Mouse (Mus musculus): ENCODE results near the gene Igsf8. TPM values are rescaled to one million over a fixed set of nuclear protein-coding genes. Genes with fewer than 3 reads are reported as not detected.

The Igsf8 gene
- polyA plus RNA-seq, 1 experiment from 2014 or later, result 12.8 TPM

GRCm38 (mm10) chr1:172308409-172308808 is 47.0 kb downstream of the Igsf8 start:
- ATAC-seq (no peak), DNase-seq (no peak)
- Histone ChIP-seq H3K27me3 (ENCODE audit: insufficient read depth, low read length) (no peaks in the 10 kb centered on the region), H3K9me3 (ENCODE audit: low read length) (no peaks in the 10 kb centered on the region), H3K9ac (replicated peaks) (peak overlapping the region; percentile 50), H3K4me2 (ENCODE audit: low read depth, low read length) (no peak overlapping the region), H3K4me1 (ENCODE audit: insufficient read depth) (peaks cover 44% of the 10 kb centered on the region), H3K4me3 (ENCODE audit: low read depth, low read length) (no peak overlapping the region), H3K27ac (ENCODE audit: low read depth) (peak overlapping the region; percentile 82), H3K36me3 (replicated peaks; ENCODE audit: insufficient read depth, low read length) (no peaks in the 10 kb centered on the region)
- 90% methylated on average over 1 of the region's 1 CpGs for WGBS (ENCODE audit: insufficient replicate concordance)
- TF ChIP-seq EP300 (IDR thresholded peaks at IDR 0.05; ENCODE audit: low read depth) (no peak), CTCF (IDR thresholded peaks at IDR 0.05; ENCODE audit: low read depth) (no peak)

DNA sequence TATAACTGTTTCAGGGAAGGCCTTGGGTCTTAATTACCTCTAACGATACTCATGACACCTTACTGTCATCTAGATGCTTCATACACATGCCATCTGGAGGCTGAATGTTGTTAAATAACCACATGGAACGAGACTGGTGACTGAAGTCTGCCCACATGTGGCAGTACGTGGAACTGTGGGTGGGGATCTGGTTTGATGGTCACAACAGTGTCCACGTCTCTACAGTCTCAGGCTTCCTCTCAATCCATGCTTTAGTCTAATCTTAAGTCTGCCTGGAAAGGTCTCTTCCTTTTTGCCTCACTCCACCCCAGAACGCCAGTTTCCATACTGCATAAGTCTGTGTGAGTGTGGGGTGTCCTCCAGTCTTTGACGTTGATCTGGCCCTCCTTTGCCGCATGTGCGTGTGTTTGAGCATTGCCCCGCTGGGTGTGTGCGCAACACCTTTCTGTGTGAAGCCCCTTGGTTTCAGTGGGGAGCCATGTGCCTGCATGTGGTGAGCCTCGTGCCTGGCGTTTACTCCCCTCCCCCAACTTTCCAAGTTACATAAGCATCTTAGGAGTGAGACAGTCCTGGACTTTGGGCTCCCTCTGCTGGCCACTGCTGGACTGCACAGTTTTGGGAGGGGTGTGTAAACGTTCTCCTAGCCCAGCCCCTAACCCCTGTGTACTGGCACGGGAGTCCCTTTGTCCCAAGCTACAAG is 48.4 kb downstream of the Igsf8 start:
- DNase-seq (peak; percentile 90), ATAC-seq (peak; percentile 47)
- peak overlapping the region; percentile 70 for H3K4me2 ChIP-seq (ENCODE audit: low read depth, low read length)
- H3K27me3 ChIP-seq (ENCODE audit: insufficient read depth, low read length), result no peaks in the 10 kb centered on the region
- peak overlapping the region; percentile 86 for H3K27ac ChIP-seq (ENCODE audit: low read depth)
- no peaks in the 10 kb centered on the region for H3K9me3 ChIP-seq (ENCODE audit: low read length)
- WGBS (ENCODE audit: insufficient replicate concordance), result under 1% methylated on average over 14 of the region's 14 CpGs
- TF ChIP-seq CTCF (IDR thresholded peaks at IDR 0.05; ENCODE audit: low read depth) (peak; percentile 95), EP300 (IDR thresholded peaks at IDR 0.05; ENCODE audit: low read depth) (peak; percentile 71; the same call in 1 of the 2 replicates)
- H3K4me1 ChIP-seq (ENCODE audit: insufficient read depth), result peaks cover 42% of the 10 kb centered on the region
- peak overlapping the region; percentile 27 for H3K4me3 ChIP-seq (ENCODE audit: low read depth, low read length)
- peak overlapping the region; percentile 45 for H3K9ac ChIP-seq (replicated peaks)
- H3K36me3 ChIP-seq (replicated peaks; ENCODE audit: insufficient read depth, low read length), result no peaks in the 10 kb centered on the region

- H3K4me2 ChIP-seq (ENCODE audit: low read depth, low read length), result peak overlapping the region; percentile 94
- TF ChIP-seq CTCF (IDR thresholded peaks at IDR 0.05; ENCODE audit: low read depth) (no peak), EP300 (IDR thresholded peaks at IDR 0.05; ENCODE audit: low read depth) (no peak)
- peaks cover 33% of the 10 kb centered on the region for H3K4me1 ChIP-seq (ENCODE audit: insufficient read depth)
- peak overlapping the region; percentile 86 for H3K27ac ChIP-seq (ENCODE audit: low read depth)
- H3K4me3 ChIP-seq (ENCODE audit: low read depth, low read length), result peak overlapping the region; percentile 73
- H3K9ac ChIP-seq (replicated peaks), result peak overlapping the region; percentile 52
- ATAC-seq (peak; percentile 31), DNase-seq (peak; percentile 59)
- H3K9me3 ChIP-seq (ENCODE audit: low read length), result no peaks in the 10 kb centered on the region
- under 1% methylated on average over 22 of the region's 23 CpGs for WGBS (ENCODE audit: insufficient replicate concordance)
- H3K27me3 ChIP-seq (ENCODE audit: insufficient read depth, low read length), result no peaks in the 10 kb centered on the region
- no peaks in the 10 kb centered on the region for H3K36me3 ChIP-seq (replicated peaks; ENCODE audit: insufficient read depth, low read length)
These were observed 49.9 kb downstream of the Igsf8 start for GRCm38 (mm10) chr1:172311248-172311906.

DNA sequence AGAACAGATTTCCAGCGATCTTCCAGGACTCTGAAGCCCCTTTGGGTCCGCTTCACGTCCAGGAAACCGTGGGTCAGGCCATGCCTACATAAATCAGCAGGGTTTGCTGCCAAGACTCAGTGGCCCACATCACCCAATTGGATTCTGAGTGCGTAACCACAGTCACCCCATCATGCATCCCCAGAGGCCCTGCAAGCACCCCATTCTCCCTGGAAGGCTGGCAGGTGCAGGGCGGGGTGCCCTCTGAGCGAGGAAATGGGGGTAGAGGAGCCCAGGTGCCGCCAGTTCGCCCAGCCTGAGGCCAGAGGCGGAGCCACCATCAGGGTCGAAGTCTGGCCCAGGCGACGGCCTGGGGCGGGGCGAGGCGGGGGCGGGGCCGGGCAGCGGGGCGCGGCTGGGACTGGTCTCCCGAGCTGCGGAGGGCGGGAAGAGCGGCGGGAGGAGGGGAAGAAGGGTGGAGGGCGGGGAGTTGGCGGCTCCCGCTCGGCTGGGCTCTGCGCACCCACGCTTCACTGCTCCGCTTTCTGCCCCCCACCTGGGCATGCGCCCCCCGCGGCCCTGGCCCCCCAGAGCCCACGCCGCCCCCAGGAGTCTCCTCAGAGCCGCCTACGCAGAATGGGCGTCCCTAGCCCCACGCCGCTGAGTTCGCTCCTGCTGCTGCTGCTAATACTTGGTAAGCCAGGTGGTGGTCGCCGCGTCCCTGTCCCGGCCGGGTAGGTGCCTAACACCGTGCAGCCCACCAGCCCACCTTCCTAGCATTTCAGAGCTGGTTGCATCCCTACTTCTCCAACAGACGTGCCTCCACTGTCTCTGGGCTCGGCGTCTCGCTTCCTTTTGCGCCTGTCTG is 50.7 kb downstream of the Igsf8 start:
- Histone ChIP-seq H3K4me3 (ENCODE audit: low read depth, low read length) (peak overlapping the region; percentile 73), H3K9ac (replicated peaks) (peak overlapping the region; percentile 70), H3K27ac (ENCODE audit: low read depth) (peak overlapping the region; percentile 86), H3K27me3 (ENCODE audit: insufficient read depth, low read length) (no peaks in the 10 kb centered on the region), H3K36me3 (replicated peaks; ENCODE audit: insufficient read depth, low read length) (no peaks in the 10 kb centered on the region), H3K9me3 (ENCODE audit: low read length) (no peaks in the 10 kb centered on the region), H3K4me1 (ENCODE audit: insufficient read depth) (peaks cover 31% of the 10 kb centered on the region), H3K4me2 (ENCODE audit: low read depth, low read length) (peak overlapping the region; percentile 94)
- ATAC-seq (peak; percentile 77), DNase-seq (peak; percentile 97)
- under 1% methylated on average over 37 of the region's 55 CpGs for WGBS (ENCODE audit: insufficient replicate concordance)
- TF ChIP-seq EP300 (IDR thresholded peaks at IDR 0.05; ENCODE audit: low read depth) (no peak), CTCF (IDR thresholded peaks at IDR 0.05; ENCODE audit: low read depth) (no peak)

DNA sequence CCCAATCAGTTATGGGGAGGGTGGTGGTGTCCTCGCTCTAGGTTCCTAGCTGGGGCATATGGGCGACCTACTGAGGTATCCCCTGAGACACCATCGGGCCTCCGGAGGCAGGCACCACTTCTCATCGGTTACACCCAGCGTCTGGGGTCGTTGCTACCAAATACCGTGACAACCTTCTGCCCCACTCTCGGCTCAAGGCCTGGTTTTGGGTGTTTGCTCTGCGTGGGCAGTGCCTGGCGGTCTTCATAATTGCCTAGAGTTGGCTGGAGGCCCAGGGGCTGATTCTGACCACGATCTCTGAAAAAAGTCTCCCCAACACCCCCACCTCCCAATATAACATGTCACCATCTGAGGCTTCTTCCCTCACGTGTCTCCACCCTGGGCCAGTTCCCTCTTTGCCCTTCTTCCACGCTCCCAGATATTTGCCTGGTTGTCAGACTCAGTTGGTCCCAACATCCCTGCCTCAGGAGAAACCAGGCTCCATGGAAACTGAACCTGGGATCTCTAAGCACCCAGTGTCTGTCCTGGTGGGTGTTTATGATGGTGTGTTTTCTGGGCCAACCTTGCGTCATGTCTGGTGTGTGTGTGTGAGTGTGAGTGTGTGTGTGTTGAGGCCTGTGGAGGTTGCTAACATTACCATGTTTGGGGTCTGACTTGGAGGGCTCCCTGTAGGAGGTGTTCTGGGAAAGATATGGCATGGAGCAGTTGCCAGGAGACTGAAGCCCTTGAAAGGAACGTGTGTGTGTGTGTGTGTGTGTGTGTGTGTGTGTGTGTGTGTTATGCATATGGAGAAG is 51.5 kb downstream of the Igsf8 start:
- DNase-seq (no peak), ATAC-seq (peak; percentile 6; the same call in 1 of the 2 replicates)
- Histone ChIP-seq H3K4me3 (ENCODE audit: low read depth, low read length) (peak overlapping the region; percentile 73), H3K27ac (ENCODE audit: low read depth) (no peak overlapping the region), H3K27me3 (ENCODE audit: insufficient read depth, low read length) (no peaks in the 10 kb centered on the region), H3K4me2 (ENCODE audit: low read depth, low read length) (peak overlapping the region; percentile 94), H3K36me3 (replicated peaks; ENCODE audit: insufficient read depth, low read length) (peaks cover 4% of the 10 kb centered on the region; the same call in 1 of the 2 replicates), H3K9ac (replicated peaks) (peak overlapping the region; percentile 70), H3K9me3 (ENCODE audit: low read length) (no peaks in the 10 kb centered on the region), H3K4me1 (ENCODE audit: insufficient read depth) (peaks cover 29% of the 10 kb centered on the region)
- TF ChIP-seq EP300 (IDR thresholded peaks at IDR 0.05; ENCODE audit: low read depth) (no peak), CTCF (IDR thresholded peaks at IDR 0.05; ENCODE audit: low read depth) (no peak)
- WGBS (ENCODE audit: insufficient replicate concordance), result 6% methylated on average over 16 of the region's 16 CpGs
